Mouse (Mus musculus) central nervous system, embryonic 14 days (tissue): Measurements from ENCODE around the gene Kif17. TPM values are rescaled to one million over a fixed set of nuclear protein-coding genes. Genes with fewer than 3 reads are reported as not detected.

ENCODE experiments used
- polyA plus RNA-seq: library from polyadenylated mRNA; depleted of rRNA; stranded (reverse); fragments of >200 nt; gene quantifications from 2 replicates; pipeline ENCODE4 v1.2.3, GENCODE M21; 2012; rRNA removed

Gene Kif17
- 2.6 and 3.3 TPM in 2 replicates for polyA plus RNA-seq

DNA sequence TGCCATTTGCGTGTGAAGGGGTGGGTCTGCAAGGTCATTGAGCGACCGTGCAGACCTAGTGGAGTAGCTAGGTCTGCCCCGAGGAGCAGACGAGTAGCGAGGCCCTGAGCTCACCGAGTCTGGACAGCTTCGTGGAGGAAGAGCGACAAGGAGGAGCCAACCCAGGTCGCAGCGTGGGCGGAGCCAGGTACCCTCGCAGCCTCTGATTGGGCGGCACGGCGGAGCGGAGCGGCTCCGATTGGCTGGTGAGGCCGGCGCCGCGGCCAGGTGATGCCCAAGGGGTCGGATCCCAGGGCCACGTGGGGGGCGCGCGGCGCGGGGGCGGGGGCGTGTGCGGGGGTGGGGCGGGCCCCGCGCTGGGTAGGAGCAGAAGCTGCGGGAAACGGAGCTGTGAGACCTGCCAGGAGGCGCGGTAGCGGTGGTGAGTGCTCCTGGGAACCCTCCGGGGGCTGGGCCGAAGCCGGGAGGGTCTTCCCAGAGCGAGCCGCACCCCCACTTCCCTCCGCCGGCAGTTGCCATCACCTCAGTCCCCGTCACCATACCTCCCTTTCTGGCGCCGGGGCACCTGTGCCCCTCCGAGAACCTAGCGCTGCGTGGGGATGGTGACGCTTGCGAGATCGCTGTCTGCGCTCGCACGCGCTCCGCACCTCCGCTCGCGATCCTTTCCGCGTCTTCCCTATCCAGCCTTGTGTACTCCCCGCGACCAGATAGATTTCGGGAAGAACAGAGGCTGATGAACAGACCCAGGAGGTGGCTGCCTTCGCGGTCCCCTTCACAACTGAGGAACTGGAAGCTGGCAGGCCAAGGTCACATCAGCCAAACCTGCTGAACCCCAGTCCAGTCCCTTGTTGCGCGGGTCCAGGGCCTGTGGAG, at the start of gene Kif17, which contains the start of gene Sh2d5:
Gene Kif17 (plus strand): TSS at position 348 of the 873 bp plus-strand sequence.
Gene Sh2d5 (plus strand): TSS at position 316 of the 873 bp plus-strand sequence.

DNA sequence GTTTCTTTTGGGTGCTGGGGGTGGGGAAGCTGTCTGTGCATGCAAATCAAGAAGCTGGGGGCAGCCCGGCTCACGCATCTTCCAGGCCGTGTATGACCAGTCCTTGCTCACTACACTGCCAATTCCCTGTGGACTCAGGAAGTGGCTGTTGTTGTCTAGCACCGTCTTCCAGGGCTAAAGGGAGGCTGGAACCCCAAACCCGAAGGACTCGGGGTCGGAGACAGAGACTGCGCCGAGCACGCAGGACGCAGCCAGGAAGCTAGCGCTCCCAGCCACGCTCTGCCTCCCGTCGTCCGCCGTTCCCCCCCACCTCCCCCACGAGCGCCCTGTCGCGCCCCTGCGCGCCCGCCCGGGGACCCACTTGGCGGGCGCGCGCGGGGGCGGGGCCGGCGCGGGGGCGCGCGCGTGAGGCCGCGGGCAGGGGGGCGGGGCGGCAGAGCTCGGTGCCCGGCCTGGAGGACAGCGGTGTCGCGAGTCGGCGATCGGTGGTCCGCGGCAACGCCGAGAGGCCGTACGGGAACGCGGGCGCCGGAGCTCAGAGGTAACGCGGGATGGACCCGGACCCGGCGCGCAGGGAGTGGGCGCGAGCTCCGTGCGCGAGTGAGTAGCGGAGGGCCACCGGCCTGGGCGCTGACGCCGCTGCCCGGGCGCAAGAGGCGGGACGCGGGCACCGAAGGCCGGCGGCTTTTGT, 33.9 kb upstream of the Kif17 start, which contains the start of gene Hp1bp3:
Gene Hp1bp3 (plus strand): TSS at position 97 of the 691 bp plus-strand sequence.

DNA sequence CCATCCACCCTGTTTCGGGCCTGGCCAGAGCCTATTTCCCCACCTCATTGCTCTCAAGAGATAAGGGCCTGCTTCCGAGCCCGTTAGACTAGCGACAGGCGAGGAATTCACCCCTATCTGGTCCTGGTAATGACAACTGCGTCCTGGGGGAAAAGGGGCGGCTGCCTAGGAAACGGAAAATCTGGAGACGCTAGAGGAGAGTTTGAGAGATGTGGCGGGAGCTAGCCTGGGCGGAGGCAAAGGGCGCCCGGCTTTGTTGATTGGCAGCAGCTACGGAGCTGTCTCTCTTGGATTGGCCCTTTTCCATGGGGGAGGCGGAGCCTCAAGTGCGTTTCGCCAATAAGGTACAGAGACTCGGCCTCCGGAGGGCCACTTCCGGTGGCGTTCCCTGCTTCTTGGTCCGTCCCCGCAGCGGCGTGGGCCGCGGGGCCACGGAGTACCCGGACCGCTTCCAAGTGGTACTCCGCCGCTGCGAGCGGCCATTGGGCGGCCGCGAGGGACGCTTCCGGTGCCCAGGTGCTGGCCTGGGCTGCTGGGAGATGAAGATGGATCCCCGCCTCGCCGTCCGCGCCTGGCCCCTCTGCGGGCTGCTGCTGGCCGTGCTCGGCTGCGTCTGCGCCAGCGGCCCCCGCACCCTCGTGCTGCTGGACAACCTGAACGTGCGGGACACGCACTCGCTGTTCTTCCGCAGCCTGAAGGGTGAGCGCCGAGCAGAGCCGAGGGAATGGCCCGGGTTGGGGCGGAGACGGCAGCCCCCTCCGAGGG, 54.3 kb downstream of the Kif17 start, which contains the start of gene Ddost:
Gene Ddost (plus strand): TSS at position 391 of the 765 bp plus-strand sequence.

DNA sequence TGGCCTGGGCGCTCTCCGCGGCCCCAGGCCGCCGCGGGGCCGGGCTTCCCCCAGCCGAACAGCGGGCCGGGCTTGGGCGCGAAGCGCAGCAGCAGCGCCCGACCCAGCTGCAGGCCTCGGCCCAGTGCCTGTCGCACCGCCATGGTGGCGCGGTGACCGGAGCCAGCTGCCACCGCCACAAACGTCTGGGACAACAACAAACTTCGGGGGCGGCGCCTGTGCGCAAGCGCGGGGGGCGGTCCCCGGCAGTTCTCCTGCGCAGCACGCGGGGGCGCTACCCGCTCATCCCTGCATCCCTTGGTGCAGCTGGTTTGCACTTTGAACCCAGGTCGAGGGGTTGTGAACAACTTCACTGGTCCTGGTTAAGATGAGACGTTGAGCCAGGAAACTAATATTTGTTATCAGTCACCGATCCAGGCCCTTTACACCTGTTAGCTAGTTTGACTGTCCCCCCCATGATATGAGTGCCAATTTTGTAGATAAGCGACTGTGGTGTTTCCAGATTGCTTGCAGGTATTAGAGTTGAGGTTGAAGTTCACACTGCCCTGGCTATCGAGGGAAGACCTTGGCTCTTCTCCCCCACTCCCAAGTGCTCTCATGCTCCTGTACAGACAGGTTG, 76.0 kb downstream of the Kif17 start, which contains the start of gene Pink1:
Gene Pink1 (minus strand): TSS at position 231 of the 619 bp plus-strand sequence.

Other genes starting within 250 kb of the Kif17 start
- 197 and 218 TPM in 2 replicates for gene Hp1bp3, start 34.1 kb upstream of the Kif17 start, polyA plus RNA-seq
- 15.4 and 18.3 TPM in 2 replicates for gene Sh2d5, start within 50 bp of the Kif17 start, polyA plus RNA-seq
- gene Ddost, start 54.3 kb downstream of the Kif17 start, polyA plus RNA-seq, result 147 and 192 TPM in 2 replicates
- gene Pink1, start 75.9 kb downstream of the Kif17 start, polyA plus RNA-seq, result 71.1 and 71.6 TPM in 2 replicates
- 2.0 and 2.7 TPM in 2 replicates for gene Cda, start 117.6 kb downstream of the Kif17 start, polyA plus RNA-seq
- 2.4 and 2.7 TPM in 2 replicates for gene Fam43b, start 146.1 kb downstream of the Kif17 start, polyA plus RNA-seq
- 18.8 and 23.8 TPM in 2 replicates for gene Mul1, start 184.2 kb downstream of the Kif17 start, polyA plus RNA-seq
- 29.1 and 30.4 TPM in 2 replicates for gene Camk2n1, start 203.9 kb downstream of the Kif17 start, polyA plus RNA-seq